Mouse (Mus musculus): Measurements from ENCODE around the gene Txnl4b.

DNA sequence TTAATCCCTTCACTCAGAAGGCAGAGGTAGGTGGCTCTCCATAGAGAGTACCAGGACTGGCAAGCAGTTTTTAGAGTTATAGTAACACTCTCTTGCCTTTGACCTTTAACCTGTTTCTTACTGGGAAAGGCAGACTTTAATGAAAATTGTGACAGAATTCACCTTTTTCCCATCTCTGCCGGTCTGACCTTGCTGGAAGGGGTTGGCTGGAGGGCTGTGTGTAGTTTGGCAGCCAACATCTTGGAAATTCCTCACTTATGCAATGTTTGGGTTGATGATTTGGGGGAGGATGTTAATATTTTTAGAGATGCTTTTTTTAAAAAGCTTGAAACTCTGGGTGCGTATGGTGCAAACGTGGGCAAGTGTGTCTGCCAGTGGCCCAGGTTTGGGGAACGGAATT, 18.6 kb downstream of the Txnl4b start:
- TF ChIP-seq CTCF (IDR thresholded peaks at IDR 0.05; ENCODE audit: low read depth, low read length) (no peak), POLR2A (IDR thresholded peaks at IDR 0.05; ENCODE audit: extremely low read depth, insufficient read depth, low read length) (no peak)
